ENCODE assay signal across 18 mouse cellular contexts in the genomic region with DNA sequence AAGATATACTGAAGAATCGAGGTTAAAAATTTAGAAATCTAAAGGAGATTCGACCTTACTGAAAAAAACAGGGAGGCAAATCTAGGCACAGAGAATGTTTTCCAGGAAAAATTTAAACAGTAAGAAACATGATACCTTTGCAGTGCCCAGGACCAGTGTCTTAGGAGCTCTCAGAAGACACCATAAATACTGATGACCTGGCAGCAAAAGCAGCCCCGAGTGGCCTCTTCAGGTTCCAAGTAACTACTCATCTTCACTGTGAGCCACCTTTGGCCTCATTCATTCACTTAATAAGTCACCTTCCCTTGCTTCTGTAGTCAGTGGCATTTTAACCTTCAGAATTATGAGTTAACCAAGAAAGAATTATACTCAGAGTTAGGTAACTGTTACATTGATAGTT.
A peak's percentile ranks its signal among the peaks of the same experiment; 100 is the strongest.
DNase-seq lines count a peak whose midpoint lies in the region; ATAC-seq and TF ChIP-seq lines count a peak whose summit lies in the region.
"Had no signal": no experiment of that assay in that cellular context is flagged by ENCODE, and none has a peak within 500 bp of the region (broad histone marks: within the 10 kb centered on the region; RNA-seq: fewer than 3 reads in every experiment).

No protein-coding gene starts in this region.

- DNase-seq in kidney, adult 8-10 months, result peak; percentile 18 to 45
- peak; percentile 71 for DNase-seq in kidney, adult 9 months
- DNase-seq in kidney, postnatal 0 days (ENCODE audit: low spot score), result peak; percentile 18
- peak; percentile 18 for DNase-seq in mesoderm, embryonic 11.5 days (ENCODE audit: low read depth, low spot score)
- DNase-seq in layer of hippocampus, postnatal 10 days (ENCODE audit: low spot score in 2 of 2), result no peak
- DNase-seq: adrenal gland, postnatal 10 days; cerebellum, adult 11 months; cerebellum, adult 8-10 months; cerebellum, postnatal 14 days; gastrocnemius, postnatal 10 days; heart, adult 2 months had no signal

- TF ChIP-seq CTCF in kidney, postnatal 0 days (IDR thresholded peaks at IDR 0.05; ENCODE audit: low read depth), result no peak

- H3K4me2 ChIP-seq in kidney, postnatal 0 days (ENCODE audit: low read length), result no peak overlapping the region
- H3K4me2 ChIP-seq in heart, embryonic 11.5 days, result no peak overlapping the region
- H3K4me2 ChIP-seq: embryonic facial prominence, embryonic 13.5 days; forebrain, embryonic 12.5 days; heart, embryonic 12.5 days; hindbrain, embryonic 14.5 days had no signal

- H3K4me3 ChIP-seq in kidney, postnatal 0 days (replicated peaks; ENCODE audit: low read depth, low read length), result no peak overlapping the region
- H3K4me3 ChIP-seq in heart, embryonic 11.5 days (ENCODE audit: low read depth, low read length), result no peak overlapping the region
- H3K4me3 ChIP-seq: embryonic facial prominence, embryonic 13.5 days; forebrain, embryonic 12.5 days; heart, adult 2 months; heart, embryonic 12.5 days; hindbrain, embryonic 10.5 days had no signal

- 35% methylated on average over 3 of the region's 3 CpGs for WGBS in kidney, postnatal 0 days
- 69% methylated on average over 3 of the region's 3 CpGs for WGBS in heart, embryonic 11.5 days (ENCODE audit: insufficient replicate concordance)

- H3K9me3 ChIP-seq in kidney, postnatal 0 days (replicated peaks; ENCODE audit: low read length), result no peaks in the 10 kb centered on the region
- no peaks in the 10 kb centered on the region for H3K9me3 ChIP-seq in heart, embryonic 11.5 days (replicated peaks; ENCODE audit: control insufficient read depth, low read length)
- H3K9me3 ChIP-seq: embryonic facial prominence, embryonic 13.5 days; forebrain, embryonic 12.5 days; heart, embryonic 12.5 days; hindbrain, embryonic 10.5 days had no signal

- no peak overlapping the region for H3K27ac ChIP-seq in kidney, postnatal 0 days
- no peak overlapping the region for H3K27ac ChIP-seq in heart, embryonic 11.5 days (ENCODE audit: low read depth, low read length)
- H3K27ac ChIP-seq: embryonic facial prominence, embryonic 13.5 days; forebrain, embryonic 12.5 days; heart, adult 2 months; hindbrain, embryonic 10.5 days; hindbrain, embryonic 14.5 days had no signal

- peak; percentile 84 for ATAC-seq in kidney, postnatal 0 days (replicated peaks; ENCODE audit: low FRiP score, low read depth)
- ATAC-seq in heart, embryonic 11.5 days (replicated peaks; ENCODE audit: insufficient number of reproducible peaks, low FRiP score, low TSS enrichment), result no peak
- ATAC-seq: forebrain, embryonic 16.5 days had no signal

- no peaks in the 10 kb centered on the region for H3K4me1 ChIP-seq in kidney, postnatal 0 days (replicated peaks; ENCODE audit: insufficient read depth, low read length)
- H3K4me1 ChIP-seq in heart, embryonic 11.5 days (ENCODE audit: control insufficient read depth, insufficient read depth, low read length), result 0 out of 2 replicates have a peak, but pooled peaks cover 2% of the 10 kb centered on the region
- H3K4me1 ChIP-seq: embryonic facial prominence, embryonic 13.5 days; forebrain, embryonic 12.5 days; heart, embryonic 12.5 days; hindbrain, embryonic 10.5 days had no signal

- H3K9ac ChIP-seq in kidney, postnatal 0 days (ENCODE audit: low read depth, low read length), result no peak overlapping the region
- no peak overlapping the region for H3K9ac ChIP-seq in heart, embryonic 11.5 days (ENCODE audit: low read depth, low read length)
- H3K9ac ChIP-seq: embryonic facial prominence, embryonic 13.5 days; forebrain, embryonic 12.5 days; heart, embryonic 12.5 days; hindbrain, embryonic 14.5 days had no signal

- no peaks in the 10 kb centered on the region for H3K36me3 ChIP-seq in kidney, postnatal 0 days (ENCODE audit: insufficient read depth, low read length)
- no peaks in the 10 kb centered on the region for H3K36me3 ChIP-seq in heart, embryonic 11.5 days (ENCODE audit: control insufficient read depth, insufficient read depth, low read length)
- H3K36me3 ChIP-seq: embryonic facial prominence, embryonic 13.5 days; forebrain, embryonic 12.5 days; heart, embryonic 12.5 days; hindbrain, embryonic 10.5 days had no signal

- H3K27me3 ChIP-seq in kidney, postnatal 0 days (ENCODE audit: insufficient read depth, low read length), result no peaks in the 10 kb centered on the region
- no peaks in the 10 kb centered on the region for H3K27me3 ChIP-seq in heart, embryonic 11.5 days (ENCODE audit: control insufficient read depth, insufficient read depth, low read length)
- H3K27me3 ChIP-seq: embryonic facial prominence, embryonic 13.5 days; forebrain, embryonic 12.5 days; heart, embryonic 12.5 days had no signal

Comparison
In these comparisons a context has a peak if more than half of its experiments do, and no peak if none do; other contexts are left out.
1. DNase-seq: peak in kidney, adult 8-10 months (2 of 2), kidney, adult 9 months (single experiment), kidney, postnatal 0 days (single experiment) and mesoderm, embryonic 11.5 days (single experiment); none in layer of hippocampus, postnatal 10 days (0 of 2).